Mouse (Mus musculus): ENCODE measurements around the gene Cacna1e. TPM values are rescaled to one million over a fixed set of nuclear protein-coding genes. Genes with fewer than 3 reads are reported as not detected.

Cacna1e gene
- total RNA-seq, 2 experiments from 2014 or later: 0.26 to 0.52 TPM

- no peak for DNase-seq
Observed at GRCm38 (mm10) chr1:154706974-154707373, 177.3 kb downstream of the Cacna1e start.

- no peak for DNase-seq
Observed at GRCm38 (mm10) chr1:154705882-154706565, 178.3 kb downstream of the Cacna1e start.

GRCm38 (mm10) chr1:154704558-154705185 lies 179.6 kb downstream of the Cacna1e start:
- DNase-seq: no peak

GRCm38 (mm10) chr1:154702623-154703022 lies 181.7 kb downstream of the Cacna1e start:
- DNase-seq: no peak

- DNase-seq: no peak
Observed at GRCm38 (mm10) chr1:154688876-154689665, 195.2 kb downstream of the Cacna1e start.

GRCm38 (mm10) chr1:154686861-154687260 lies 197.4 kb downstream of the Cacna1e start:
- DNase-seq: no peak

- DNase-seq: no peak
Observed at GRCm38 (mm10) chr1:154683477-154684106, 200.7 kb downstream of the Cacna1e start.

- DNase-seq: no peak
Observed at GRCm38 (mm10) chr1:154678989-154679388, 205.3 kb downstream of the Cacna1e start.

GRCm38 (mm10) chr1:154678151-154678550 lies 206.2 kb downstream of the Cacna1e start:
- DNase-seq: no peak

- no peak for DNase-seq
Observed at GRCm38 (mm10) chr1:154677677-154678076, 206.6 kb downstream of the Cacna1e start.

- no peak for DNase-seq
Observed at GRCm38 (mm10) chr1:154663721-154664120, 220.6 kb downstream of the Cacna1e start.

- no peak for DNase-seq
Observed at GRCm38 (mm10) chr1:154661977-154662376, 222.3 kb downstream of the Cacna1e start.

GRCm38 (mm10) chr1:154661221-154661864 lies 223.0 kb downstream of the Cacna1e start:
- DNase-seq: peak; percentile 6

- DNase-seq: no peak
Observed at GRCm38 (mm10) chr1:154657366-154657765, 226.9 kb downstream of the Cacna1e start.

- no peak for DNase-seq
Observed at GRCm38 (mm10) chr1:154653951-154654350, 230.3 kb downstream of the Cacna1e start.

- DNase-seq: no peak
Observed at GRCm38 (mm10) chr1:154646156-154646950, 237.9 kb downstream of the Cacna1e start.

GRCm38 (mm10) chr1:154637821-154638220 lies 246.5 kb downstream of the Cacna1e start:
- no peak for DNase-seq

GRCm38 (mm10) chr1:154635766-154636165 lies 248.5 kb downstream of the Cacna1e start:
- DNase-seq: no peak

GRCm38 (mm10) chr1:154632886-154633285 lies 251.4 kb downstream of the Cacna1e start:
- DNase-seq: no peak

- DNase-seq: no peak
Observed at GRCm38 (mm10) chr1:154622666-154623653, 261.3 kb downstream of the Cacna1e start.

All from gastrocnemius, postnatal 10 days (tissue).